Mouse (Mus musculus) neural tube, embryonic 15.5 days (tissue): ENCODE measurements at regions not wholly inside any gene's neighbourhood (a gene's known extent, or its start where the extent isn't known, plus 50 kb on each side); places are given as distances from the start of the nearest gene placed in this dataset.

ENCODE experiments used
- ATAC-seq: fragments of 200-750 bp; cut with Nextera tagmentation; 2 replicates; pipeline ENCODE4 v1.8.0; 2017; ENCODE audit warnings: mild to moderate bottlenecking, moderate TSS enrichment, moderate library complexity; ENCODE audit not compliant: low FRiP score
- H3K27ac ChIP-seq: fragments of 300-500 bp; sonication (generic); replicated peaks from 2 replicates; pipeline ENCODE4 v1.5.1; 2015; ENCODE audit warnings: mild to moderate bottlenecking, inconsistent platforms
- H3K27me3 ChIP-seq: fragments of 300-500 bp; sonication (generic); replicated peaks from 2 replicates; pipeline ENCODE4 v1.6.1; 2015; ENCODE audit warnings: inconsistent platforms
- H3K36me3 ChIP-seq: fragments of 300-500 bp; sonication (generic); 2 replicates; pipeline ENCODE4 v1.6.1; 2015; ENCODE audit warnings: inconsistent platforms
- H3K4me1 ChIP-seq: fragments of 300-500 bp; sonication (generic); 2 replicates; pipeline ENCODE4 v1.6.1; 2015; ENCODE audit warnings: inconsistent platforms
- H3K4me2 ChIP-seq: fragments of 300-500 bp; sonication (generic); 2 replicates; pipeline ENCODE4 v1.6.1; 2015; ENCODE audit warnings: inconsistent platforms, mild to moderate bottlenecking, moderate library complexity
- H3K4me3 ChIP-seq: fragments of 300-500 bp; sonication (generic); replicated peaks from 2 replicates; pipeline ENCODE4 v1.5.1; 2015; ENCODE audit warnings: mild to moderate bottlenecking, inconsistent platforms
- H3K9ac ChIP-seq: fragments of 300-500 bp; sonication (generic); replicated peaks from 2 replicates; pipeline ENCODE4 v1.6.1; 2015; ENCODE audit warnings: mild to moderate bottlenecking, inconsistent platforms
- H3K9me3 ChIP-seq: fragments of 300-500 bp; sonication (generic); replicated peaks from 2 replicates; pipeline ENCODE4 v1.6.1; 2016; ENCODE audit warnings: inconsistent platforms
- WGBS: fragments of 180-500 bp; shearing (Covaris S2); methylation state at CpG from one replicate; pipeline ENCODE4 v1.1.7; 2015; ENCODE audit warnings: mixed read lengths; 5-methylcytosine and 5-hydroxymethylcytosine counted together

DNA sequence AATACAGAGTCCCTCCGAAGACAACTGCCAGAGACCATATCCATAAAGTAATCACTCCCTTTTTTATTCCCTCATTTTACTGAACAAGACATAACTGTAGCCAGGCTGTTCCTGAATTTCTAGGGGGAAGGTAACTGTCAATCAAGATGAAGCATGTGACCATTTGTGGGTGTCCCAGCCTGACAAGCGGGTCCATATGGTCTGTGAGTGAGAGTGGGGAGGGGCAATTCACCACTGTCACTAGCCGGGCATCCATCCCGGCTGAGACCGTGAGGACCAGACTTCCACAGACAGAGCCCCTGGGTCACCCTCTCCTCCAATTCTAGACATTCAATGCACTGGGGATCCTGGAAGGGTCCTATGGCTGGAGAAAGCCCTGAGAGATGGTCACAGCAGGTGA lies 54.6 kb downstream of the Gm11733 start:
- Histone ChIP-seq H3K27me3 (no peaks in the 10 kb centered on the region), H3K9me3 (no peaks in the 10 kb centered on the region), H3K4me3 (no peak overlapping the region), H3K36me3 (no peaks in the 10 kb centered on the region), H3K4me2 (no peak overlapping the region), H3K4me1 (peaks cover 59% of the 10 kb centered on the region), H3K27ac (no peak overlapping the region), H3K9ac (no peak overlapping the region)
- no peak for ATAC-seq
- WGBS: 59% methylated on average over 5 of the region's 5 CpGs

- peak overlapping the region; percentile 81 for H3K27ac ChIP-seq
- no peaks in the 10 kb centered on the region for H3K27me3 ChIP-seq
- H3K36me3 ChIP-seq: no peaks in the 10 kb centered on the region
- no peak overlapping the region for H3K4me3 ChIP-seq
- H3K4me1 ChIP-seq: peaks cover 49% of the 10 kb centered on the region
- 39% methylated on average over 5 of the region's 5 CpGs for WGBS
- no peaks in the 10 kb centered on the region for H3K9me3 ChIP-seq
- ATAC-seq: 0 out of 2 replicates have a peak, but pooled peaks have one; percentile 30
- no peak overlapping the region for H3K9ac ChIP-seq
- peak overlapping the region; percentile 24; the same call in 1 of the 2 replicates for H3K4me2 ChIP-seq
Observed at GRCm38 (mm10) chr11:117540609-117541008, 56.4 kb downstream of the Gm11733 start.

- 4% methylated on average over 6 of the region's 6 CpGs for WGBS
- H3K36me3 ChIP-seq: no peaks in the 10 kb centered on the region
- H3K9me3 ChIP-seq: no peaks in the 10 kb centered on the region
- H3K4me3 ChIP-seq: no peak overlapping the region
- peaks cover 43% of the 10 kb centered on the region for H3K4me1 ChIP-seq
- 0 out of 2 replicates have a peak overlapping the region, but pooled peaks have one; percentile 10 for H3K9ac ChIP-seq
- peak overlapping the region; percentile 81 for H3K27ac ChIP-seq
- peak; percentile 79 for ATAC-seq
- H3K27me3 ChIP-seq: no peaks in the 10 kb centered on the region
- H3K4me2 ChIP-seq: peak overlapping the region; percentile 24
Observed at GRCm38 (mm10) chr11:117541205-117541884, 57.2 kb downstream of the Gm11733 start.

- Histone ChIP-seq H3K4me1 (peaks cover 33% of the 10 kb centered on the region), H3K9ac (no peak overlapping the region), H3K4me2 (no peak overlapping the region), H3K27me3 (no peaks in the 10 kb centered on the region), H3K9me3 (no peaks in the 10 kb centered on the region), H3K4me3 (no peak overlapping the region), H3K27ac (no peak overlapping the region), H3K36me3 (no peaks in the 10 kb centered on the region)
- no peak for ATAC-seq
- 53% methylated on average over 6 of the region's 6 CpGs for WGBS
Observed at GRCm38 (mm10) chr11:117543191-117543590, 59.0 kb downstream of the Gm11733 start.

DNA sequence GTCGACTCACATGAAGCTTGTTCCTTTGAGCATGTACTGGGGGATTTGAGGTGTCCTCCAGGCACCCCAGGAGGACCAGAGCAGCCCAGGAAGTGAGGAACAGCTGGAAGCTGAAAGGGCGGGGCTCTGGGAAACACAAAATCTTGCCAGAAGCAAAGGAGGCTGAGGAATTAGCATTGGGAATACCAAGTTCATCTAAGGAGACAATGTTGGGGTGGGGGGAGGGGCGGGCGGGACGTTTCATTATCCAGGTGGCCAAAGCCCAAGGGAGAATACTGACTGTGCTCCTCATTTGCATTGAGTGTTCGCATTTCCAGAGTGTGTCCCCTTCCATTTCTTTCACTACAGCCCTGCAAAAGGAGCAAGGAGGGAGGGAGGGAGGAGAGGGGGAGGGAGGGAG lies 60.3 kb downstream of the Gm11733 start:
- Histone ChIP-seq H3K4me3 (no peak overlapping the region), H3K36me3 (no peaks in the 10 kb centered on the region), H3K27ac (no peak overlapping the region), H3K27me3 (no peaks in the 10 kb centered on the region), H3K4me1 (peaks cover 27% of the 10 kb centered on the region), H3K9ac (no peak overlapping the region), H3K4me2 (no peak overlapping the region), H3K9me3 (no peaks in the 10 kb centered on the region)
- WGBS: 36% methylated on average over 6 of the region's 6 CpGs
- no peak for ATAC-seq

DNA sequence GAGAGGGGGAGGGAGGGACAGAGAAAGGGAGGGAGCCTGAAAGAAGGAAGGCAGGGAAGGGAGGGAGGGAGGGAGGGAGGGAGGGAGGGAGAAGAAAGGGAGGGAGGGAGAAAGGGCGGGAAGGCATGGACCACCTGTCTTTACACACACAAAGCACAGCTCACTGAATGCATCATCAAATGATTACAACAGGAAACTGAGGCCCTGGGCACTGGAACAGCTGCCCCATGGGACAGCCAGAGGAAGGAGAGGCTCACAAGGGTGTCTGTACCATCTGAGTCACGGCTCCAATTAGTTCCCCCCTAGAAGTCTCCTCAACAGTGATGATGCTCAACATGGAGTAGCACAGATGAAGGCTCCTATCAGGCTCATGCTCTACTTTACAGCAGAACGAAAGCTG lies 60.8 kb downstream of the Gm11733 start:
- no peaks in the 10 kb centered on the region for H3K36me3 ChIP-seq
- no peak overlapping the region for H3K4me3 ChIP-seq
- H3K27me3 ChIP-seq: no peaks in the 10 kb centered on the region
- no peak overlapping the region for H3K4me2 ChIP-seq
- H3K9ac ChIP-seq: no peak overlapping the region
- no peak overlapping the region for H3K27ac ChIP-seq
- peaks cover 24% of the 10 kb centered on the region for H3K4me1 ChIP-seq
- H3K9me3 ChIP-seq: no peaks in the 10 kb centered on the region
- ATAC-seq: no peak
- 61% methylated on average over 3 of the region's 3 CpGs for WGBS

DNA sequence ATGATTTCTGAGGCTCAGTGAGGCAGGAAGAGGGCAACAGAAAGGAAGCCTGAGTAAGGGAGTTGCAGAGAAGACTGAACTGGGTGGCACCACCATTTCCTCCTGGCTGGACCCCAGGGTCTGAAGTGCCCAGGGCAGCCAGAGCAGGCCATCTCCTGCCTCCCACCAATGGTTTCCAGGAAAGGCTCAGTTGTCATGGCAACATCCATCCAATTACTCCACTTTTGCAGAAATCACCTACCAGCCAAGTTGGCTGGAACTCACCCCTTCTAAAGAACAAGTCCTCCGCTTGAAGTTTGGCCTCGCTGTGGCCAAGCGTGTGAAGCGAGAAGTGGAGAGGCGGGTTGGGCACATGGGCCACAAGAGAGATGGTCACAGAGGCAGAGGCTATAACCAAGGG lies 67.8 kb downstream of the Gm11733 start:
- H3K27ac ChIP-seq: no peak overlapping the region
- WGBS: 84% methylated on average over 5 of the region's 5 CpGs

DNA sequence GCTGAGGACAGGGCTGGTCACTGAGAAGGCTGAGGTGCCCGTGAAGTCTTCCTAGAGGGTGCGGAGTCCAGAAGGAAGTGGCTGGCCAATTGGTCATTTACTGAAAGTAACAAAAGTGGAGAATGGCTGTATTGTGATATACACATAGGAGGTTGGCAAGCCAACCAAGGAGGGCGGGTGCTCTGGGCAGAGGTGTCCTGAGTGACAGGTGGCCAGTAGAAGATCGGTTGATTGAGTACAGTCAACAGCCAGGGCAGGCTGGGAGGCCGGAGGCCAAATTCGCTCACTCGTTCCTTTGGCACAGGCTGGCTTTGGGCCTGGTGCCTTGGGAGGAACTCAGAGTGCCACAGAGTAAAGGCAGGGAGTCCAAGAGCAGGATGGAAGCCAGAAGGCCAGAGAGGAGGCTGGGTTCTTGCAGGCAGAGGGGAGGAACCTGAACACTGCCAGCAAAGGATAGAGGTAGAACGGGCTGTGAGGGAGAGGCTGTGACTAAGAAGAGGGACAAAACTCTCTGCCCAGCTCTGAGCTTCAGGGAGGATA lies 68.3 kb downstream of the Gm11733 start:
- 90% methylated on average over 8 of the region's 8 CpGs for WGBS
- H3K27me3 ChIP-seq: no peaks in the 10 kb centered on the region
- H3K4me3 ChIP-seq: no peak overlapping the region
- no peak overlapping the region for H3K27ac ChIP-seq
- H3K4me2 ChIP-seq: no peak overlapping the region
- H3K9ac ChIP-seq: no peak overlapping the region
- H3K4me1 ChIP-seq: peaks cover 7% of the 10 kb centered on the region; the same call in 1 of the 2 replicates
- ATAC-seq: no peak
- H3K36me3 ChIP-seq: no peaks in the 10 kb centered on the region
- H3K9me3 ChIP-seq: no peaks in the 10 kb centered on the region

More for the DNA sequence above, 67.8 kb downstream of the Gm11733 start:
- no peak overlapping the region for H3K4me2 ChIP-seq
- no peaks in the 10 kb centered on the region for H3K36me3 ChIP-seq
- H3K9me3 ChIP-seq: no peaks in the 10 kb centered on the region
- ATAC-seq: no peak
- H3K27me3 ChIP-seq: no peaks in the 10 kb centered on the region
- H3K4me3 ChIP-seq: no peak overlapping the region
- H3K4me1 ChIP-seq: peaks cover 7% of the 10 kb centered on the region; the same call in 1 of the 2 replicates
- H3K9ac ChIP-seq: no peak overlapping the region

GRCm38 (mm10) chr11:117554111-117554510 lies 69.9 kb downstream of the Gm11733 start:
- ATAC-seq: no peak
- H3K9ac ChIP-seq: no peak overlapping the region
- peaks cover 7% of the 10 kb centered on the region; the same call in 1 of the 2 replicates for H3K4me1 ChIP-seq
- H3K4me3 ChIP-seq: no peak overlapping the region
- H3K27me3 ChIP-seq: no peaks in the 10 kb centered on the region
- no peaks in the 10 kb centered on the region for H3K9me3 ChIP-seq
- H3K4me2 ChIP-seq: no peak overlapping the region
- no peaks in the 10 kb centered on the region for H3K36me3 ChIP-seq
- 71% methylated on average over 10 of the region's 10 CpGs for WGBS
- no peak overlapping the region for H3K27ac ChIP-seq

DNA sequence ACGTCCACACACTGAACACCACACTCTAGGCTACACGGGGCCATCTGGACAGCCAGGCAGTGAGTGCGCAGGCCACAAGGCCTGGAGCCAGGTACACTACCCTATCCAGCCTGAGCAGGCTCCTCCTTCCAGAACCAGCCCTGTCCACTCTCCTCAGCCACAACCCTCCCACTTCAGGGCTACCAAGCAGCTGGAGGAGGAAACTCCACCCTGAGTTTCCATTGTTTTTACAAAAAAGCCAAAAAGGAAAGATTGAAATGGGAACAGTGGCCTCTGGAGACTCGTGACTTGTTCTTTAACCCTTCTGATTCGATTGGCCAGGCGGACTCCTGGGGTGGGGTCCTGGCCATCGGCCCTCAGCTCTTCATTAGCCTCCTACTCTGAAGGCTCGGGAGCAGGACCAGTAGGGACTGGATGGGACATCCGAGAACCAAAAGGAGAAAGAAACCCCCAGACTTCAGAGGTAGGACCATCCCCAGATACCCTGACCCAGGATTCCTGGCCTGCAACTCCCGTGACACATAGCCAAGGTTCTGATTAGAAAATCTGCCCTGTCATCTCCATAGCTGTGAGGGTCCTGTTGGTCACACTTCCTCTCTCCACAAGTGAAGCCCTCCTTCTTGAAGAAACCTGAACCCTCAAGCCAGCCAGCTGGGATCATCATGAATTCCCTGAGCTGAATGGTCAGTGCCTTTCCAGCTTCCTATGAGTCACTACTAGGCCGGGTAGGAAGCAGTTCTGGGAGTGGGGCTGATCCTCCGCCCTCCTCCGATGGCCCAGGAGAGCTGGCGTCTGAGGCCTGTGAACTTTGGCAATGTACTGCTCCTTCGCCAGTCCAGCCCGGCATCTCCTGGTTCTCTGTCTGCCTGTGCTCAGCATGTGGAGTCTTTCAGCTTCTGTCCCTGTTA lies 73.6 kb downstream of the Gm11733 start:
- H3K27me3 ChIP-seq: no peaks in the 10 kb centered on the region

DNA sequence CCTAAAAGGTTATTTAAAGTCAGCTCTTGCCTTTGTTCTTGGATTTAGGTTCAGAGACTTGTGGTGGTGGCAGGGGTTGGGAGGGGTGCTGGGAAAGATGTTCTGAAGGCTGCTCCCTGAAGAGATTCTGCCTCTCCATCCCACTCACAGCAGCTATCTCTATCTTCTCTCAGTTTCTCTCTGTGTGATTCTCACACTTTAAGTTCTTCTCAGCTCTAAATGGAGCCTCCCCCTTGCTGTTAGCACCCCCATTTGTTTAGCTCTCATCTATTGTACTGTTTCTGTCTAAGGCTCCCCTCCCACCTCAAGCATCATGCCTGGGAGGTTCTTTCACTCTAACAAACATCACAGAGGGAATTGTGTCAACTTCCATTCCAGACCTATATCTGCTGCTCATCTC lies 75.7 kb downstream of the Gm11733 start:
- Histone ChIP-seq H3K27me3 (no peaks in the 10 kb centered on the region), H3K9me3 (no peaks in the 10 kb centered on the region; the same call in 1 of the 2 replicates), H3K36me3 (no peaks in the 10 kb centered on the region), H3K27ac (no peak overlapping the region), H3K4me1 (no peaks in the 10 kb centered on the region), H3K4me3 (no peak overlapping the region), H3K9ac (no peak overlapping the region), H3K4me2 (no peak overlapping the region)
- ATAC-seq: no peak

More for the DNA sequence above, 73.6 kb downstream of the Gm11733 start:
- no peak for ATAC-seq
- 87% methylated on average over 16 of the region's 16 CpGs for WGBS
- Histone ChIP-seq H3K4me2 (no peak overlapping the region), H3K9ac (no peak overlapping the region), H3K4me3 (no peak overlapping the region), H3K9me3 (no peaks in the 10 kb centered on the region; the same call in 1 of the 2 replicates), H3K4me1 (no peaks in the 10 kb centered on the region), H3K27ac (no peak overlapping the region), H3K36me3 (no peaks in the 10 kb centered on the region)
